Mouse (Mus musculus) erythroblast, embryonic 14.5 days (primary cell): ENCODE results near the gene Ahsg.

Source experiments
- GATA1 ChIP-seq: IDR thresholded peaks from 2 replicates; pipeline ENCODE4 v1.6.1; 2012; ENCODE audit warnings: low read length, inconsistent platforms, mixed read lengths
- TAL1 ChIP-seq: IDR thresholded peaks from 3 replicates; pipeline ENCODE4 v1.6.1; 2012; ENCODE audit warnings: low read length, inconsistent platforms, mixed read lengths

DNA sequence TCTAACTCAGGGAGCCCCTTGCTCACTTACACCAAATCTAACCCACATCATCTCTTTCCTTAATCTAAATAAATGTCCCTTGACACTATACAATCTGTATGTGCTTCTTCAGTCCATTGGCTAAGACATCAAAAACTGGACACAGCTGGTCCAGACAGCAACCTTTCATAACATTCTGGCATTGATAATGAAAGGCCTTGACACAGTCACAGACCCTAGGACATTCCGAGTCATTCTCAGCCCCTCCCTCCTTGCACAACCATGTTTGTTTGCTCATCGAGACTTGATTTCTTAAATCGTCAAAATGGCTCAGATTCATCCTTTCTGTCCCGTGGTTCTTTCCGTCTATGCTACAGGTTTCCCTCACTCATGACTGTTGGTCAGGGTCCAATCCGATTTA, 18.2 kb downstream of the Ahsg start:
- TF ChIP-seq TAL1: no peak
- no peak for TF ChIP-seq GATA1
